Mouse (Mus musculus) midbrain, embryonic 10.5 days (tissue): ENCODE measurements around the gene Rab30. TPM values are rescaled to one million over a fixed set of nuclear protein-coding genes. Genes with fewer than 3 reads are reported as not detected.
"Not testable (repeated sequence)": the region's sequence is repeated elsewhere in the genome, so short reads cannot be mapped to it uniquely, and the experiment has no call there.

Source experiments
- DNase-seq: peaks from one replicate; pipeline ENCODE4 v3.0.0-alpha.2; 2017; ENCODE audit warnings: low spot score
- H3K27ac ChIP-seq: fragments of 300-500 bp; sonication (generic); replicated peaks from 2 replicates; pipeline ENCODE4 v1.5.1; 2016; ENCODE audit warnings: mild to moderate bottlenecking
- H3K27me3 ChIP-seq: fragments of 300-500 bp; sonication (generic); 2 replicates; pipeline ENCODE4 v1.6.1; 2016; ENCODE audit warnings: low read depth, mild to moderate bottlenecking; ENCODE audit not compliant: poor library complexity, severe bottlenecking
- H3K36me3 ChIP-seq: fragments of 300-500 bp; sonication (generic); 2 replicates; pipeline ENCODE4 v1.6.1; 2016; ENCODE audit warnings: mild to moderate bottlenecking, moderate library complexity
- H3K4me1 ChIP-seq: fragments of 300-500 bp; sonication (generic); 2 replicates; pipeline ENCODE4 v1.6.1; 2016
- H3K4me3 ChIP-seq: fragments of 300-500 bp; sonication (generic); 2 replicates; pipeline ENCODE4 v1.5.1; 2016; ENCODE audit warnings: mild to moderate bottlenecking, moderate library complexity
- H3K9me3 ChIP-seq: fragments of 300-500 bp; sonication (generic); replicated peaks from 2 replicates; pipeline ENCODE4 v1.6.1; 2016; ENCODE audit warnings: mild to moderate bottlenecking
- WGBS: fragments of 180-500 bp; shearing (Covaris S2); methylation state at CpG from one replicate; pipeline ENCODE4 v1.1.7; 2016; 5-methylcytosine and 5-hydroxymethylcytosine counted together
- polyA plus RNA-seq: library from polyadenylated mRNA; unstranded; fragments of >200 nt; fragmentation: Nextera tagmentation; extraction: Ambion mirVana; gene quantifications from 2 replicates; pipeline ENCODE4 v1.2.1, GENCODE M21; 2016

The Rab30 gene
- 15.1 and 18.1 TPM in 2 replicates for polyA plus RNA-seq

- Histone ChIP-seq H3K27me3 (peaks cover 12% of the 10 kb centered on the region; the same call in 1 of the 2 replicates), H3K4me3 (peak within 1 kb of the TSS; percentile 82), H3K4me1 (peaks cover 50% of the 10 kb centered on the region), H3K9me3 (no peaks in the 10 kb centered on the region), H3K36me3 (peaks cover 34% of the 10 kb centered on the region), H3K27ac (peak within 1 kb of the TSS; percentile 98)
- peak; percentile 95 for DNase-seq
- under 1% methylated on average over 38 of the region's 38 CpGs for WGBS
Measured at GRCm38 (mm10) chr7:92741152-92741860, at the start of gene Rab30. Gene Rab30 (plus strand): TSS chr7:92741603.

GRCm38 (mm10) chr7:92696395-92696794 is 45.0 kb upstream of the Rab30 start:
- H3K4me1 ChIP-seq, result peaks cover 8% of the 10 kb centered on the region
- WGBS, result 56% methylated on average over 3 of the region's 3 CpGs
- peak; percentile 13 for DNase-seq
- H3K4me3 ChIP-seq, result no peak overlapping the region
- no peaks in the 10 kb centered on the region for H3K9me3 ChIP-seq
- no peaks in the 10 kb centered on the region for H3K27me3 ChIP-seq
- H3K27ac ChIP-seq, result peak overlapping the region; percentile 9; the same call in 1 of the 2 replicates
- H3K36me3 ChIP-seq, result no peaks in the 10 kb centered on the region

GRCm38 (mm10) chr7:92698770-92699169 is 42.6 kb upstream of the Rab30 start:
- H3K36me3 ChIP-seq, result no peaks in the 10 kb centered on the region
- no peak for DNase-seq
- H3K4me3 ChIP-seq, result no peak overlapping the region
- no peaks in the 10 kb centered on the region for H3K9me3 ChIP-seq
- H3K4me1 ChIP-seq, result peaks cover 8% of the 10 kb centered on the region
- 87% methylated on average over 5 of the region's 5 CpGs for WGBS
- no peaks in the 10 kb centered on the region for H3K27me3 ChIP-seq
- H3K27ac ChIP-seq, result no peak overlapping the region

GRCm38 (mm10) chr7:92703661-92704060 is 37.7 kb upstream of the Rab30 start:
- no peak overlapping the region for H3K4me3 ChIP-seq
- H3K27ac ChIP-seq, result no peak overlapping the region
- H3K9me3 ChIP-seq, result no peaks in the 10 kb centered on the region
- no peaks in the 10 kb centered on the region for H3K4me1 ChIP-seq
- no peak for DNase-seq
- H3K36me3 ChIP-seq, result no peaks in the 10 kb centered on the region
- H3K27me3 ChIP-seq, result no peaks in the 10 kb centered on the region
- WGBS, result 100% methylated on average over 1 of the region's 1 CpGs

- Histone ChIP-seq H3K4me1 (no peaks in the 10 kb centered on the region), H3K27ac (no peak overlapping the region), H3K27me3 (no peaks in the 10 kb centered on the region), H3K9me3 (no peaks in the 10 kb centered on the region), H3K36me3 (no peaks in the 10 kb centered on the region), H3K4me3 (no peak overlapping the region)
- WGBS, result 69% methylated on average over 2 of the region's 2 CpGs
- DNase-seq, result no peak
Measured at GRCm38 (mm10) chr7:92705534-92705933, 35.9 kb upstream of the Rab30 start.

- no peak overlapping the region for H3K27ac ChIP-seq
Measured at GRCm38 (mm10) chr7:92706711-92707110, 34.7 kb upstream of the Rab30 start.

GRCm38 (mm10) chr7:92709573-92709972 is 31.8 kb upstream of the Rab30 start:
- H3K27ac ChIP-seq, result no peak overlapping the region
- H3K36me3 ChIP-seq, result no peaks in the 10 kb centered on the region
- WGBS, result 63% methylated on average over 2 of the region's 2 CpGs
- H3K27me3 ChIP-seq, result no peaks in the 10 kb centered on the region
- H3K9me3 ChIP-seq, result no peaks in the 10 kb centered on the region
- H3K4me3 ChIP-seq, result no peak overlapping the region
- DNase-seq, result no peak
- H3K4me1 ChIP-seq, result no peaks in the 10 kb centered on the region

More at GRCm38 (mm10) chr7:92706711-92707110, 34.7 kb upstream of the Rab30 start:
- Histone ChIP-seq H3K36me3 (no peaks in the 10 kb centered on the region), H3K27me3 (no peaks in the 10 kb centered on the region), H3K4me3 (no peak overlapping the region), H3K9me3 (no peaks in the 10 kb centered on the region), H3K4me1 (no peaks in the 10 kb centered on the region)
- DNase-seq, result no peak
- WGBS, result 87% methylated on average over 12 of the region's 12 CpGs

GRCm38 (mm10) chr7:92711593-92711992 is 29.8 kb upstream of the Rab30 start:
- H3K27ac ChIP-seq, result no peak overlapping the region
- no peak for DNase-seq
- no peak overlapping the region for H3K4me3 ChIP-seq
- no peaks in the 10 kb centered on the region for H3K9me3 ChIP-seq
- H3K4me1 ChIP-seq, result no peaks in the 10 kb centered on the region
- H3K27me3 ChIP-seq, result no peaks in the 10 kb centered on the region
- H3K36me3 ChIP-seq, result no peaks in the 10 kb centered on the region
- 90% methylated on average over 3 of the region's 3 CpGs for whole genome bisulfite sequencing

GRCm38 (mm10) chr7:92715055-92715454 is 26.3 kb upstream of the Rab30 start:
- H3K27ac ChIP-seq, result no peak overlapping the region
- H3K4me3 ChIP-seq, result no peak overlapping the region
- H3K36me3 ChIP-seq, result no peaks in the 10 kb centered on the region
- 92% methylated on average over 1 of the region's 1 CpGs for WGBS
- DNase-seq, result no peak
- no peaks in the 10 kb centered on the region for H3K9me3 ChIP-seq
- no peaks in the 10 kb centered on the region for H3K27me3 ChIP-seq
- no peaks in the 10 kb centered on the region for H3K4me1 ChIP-seq

GRCm38 (mm10) chr7:92720156-92720905 is 21.1 kb upstream of the Rab30 start:
- no peaks in the 10 kb centered on the region for H3K9me3 ChIP-seq
- no peaks in the 10 kb centered on the region for H3K27me3 ChIP-seq
- no peak overlapping the region for H3K27ac ChIP-seq
- no peaks in the 10 kb centered on the region for H3K36me3 ChIP-seq
- no peak overlapping the region for H3K4me3 ChIP-seq
- 74% methylated on average over 3 of the region's 3 CpGs for WGBS
- no peak for DNase-seq
- peaks cover 8% of the 10 kb centered on the region; the same call in 1 of the 2 replicates for H3K4me1 ChIP-seq

GRCm38 (mm10) chr7:92723750-92724149 is 17.7 kb upstream of the Rab30 start:
- 39% methylated on average over 3 of the region's 3 CpGs for WGBS

GRCm38 (mm10) chr7:92724261-92724660 is 17.1 kb upstream of the Rab30 start:
- Histone ChIP-seq H3K27me3 (no peaks in the 10 kb centered on the region), H3K36me3 (no peaks in the 10 kb centered on the region), H3K9me3 (no peaks in the 10 kb centered on the region), H3K4me1 (peaks cover 8% of the 10 kb centered on the region; the same call in 1 of the 2 replicates), H3K4me3 (no peak overlapping the region), H3K27ac (no peak overlapping the region)
- no peak for DNase-seq
- WGBS, result 80% methylated on average over 4 of the region's 4 CpGs

More at GRCm38 (mm10) chr7:92723750-92724149, 17.7 kb upstream of the Rab30 start:
- Histone ChIP-seq H3K4me1 (peaks cover 8% of the 10 kb centered on the region; the same call in 1 of the 2 replicates), H3K36me3 (no peaks in the 10 kb centered on the region), H3K4me3 (no peak overlapping the region), H3K27me3 (no peaks in the 10 kb centered on the region), H3K9me3 (no peaks in the 10 kb centered on the region), H3K27ac (no peak overlapping the region)
- no peak for DNase-seq

- not testable (repeated sequence) for H3K27me3 ChIP-seq, DNase-seq, H3K4me1 ChIP-seq, H3K4me3 ChIP-seq, H3K27ac ChIP-seq, H3K9me3 ChIP-seq
- peaks cover 20% of the 10 kb centered on the region for H3K36me3 ChIP-seq
- WGBS, result 85% methylated on average over 3 of the region's 3 CpGs
Measured at GRCm38 (mm10) chr7:92729583-92729982, 11.8 kb upstream of the Rab30 start.
